Mouse (Mus musculus): ENCODE results near the gene Dlg2.

Gene Dlg2

GRCm38 (mm10) chr7:90539481-90540402 is 63.3 kb downstream of the Dlg2 start:
- DNase-seq (ENCODE audit: inconsistent age in 2 of 2, low spot score in 1 of 2): no peak

GRCm38 (mm10) chr7:90540811-90541323 is 64.4 kb downstream of the Dlg2 start:
- no peak for DNase-seq (ENCODE audit: inconsistent age in 2 of 2, low spot score in 1 of 2)

- DNase-seq (ENCODE audit: inconsistent age in 2 of 2, low spot score in 1 of 2): no peak
These were observed 76.9 kb downstream of the Dlg2 start for GRCm38 (mm10) chr7:90553399-90553798.

GRCm38 (mm10) chr7:90554421-90554820 is 77.9 kb downstream of the Dlg2 start:
- DNase-seq (ENCODE audit: inconsistent age in 2 of 2, low spot score in 1 of 2): no peak

- DNase-seq (ENCODE audit: inconsistent age in 2 of 2, low spot score in 1 of 2): no peak
These were observed 92.7 kb downstream of the Dlg2 start for GRCm38 (mm10) chr7:90569130-90569529.

GRCm38 (mm10) chr7:90587795-90588194 is 111.3 kb downstream of the Dlg2 start:
- no peak for DNase-seq (ENCODE audit: inconsistent age in 2 of 2, low spot score in 1 of 2)

- DNase-seq (ENCODE audit: inconsistent age in 2 of 2, low spot score in 1 of 2): no peak
These were observed 111.8 kb downstream of the Dlg2 start for GRCm38 (mm10) chr7:90588318-90588717.

- no peak for DNase-seq (ENCODE audit: inconsistent age in 2 of 2, low spot score in 1 of 2)
These were observed 133.3 kb downstream of the Dlg2 start for GRCm38 (mm10) chr7:90609764-90610163.

GRCm38 (mm10) chr7:90630546-90630945 is 154.1 kb downstream of the Dlg2 start:
- DNase-seq (ENCODE audit: inconsistent age in 2 of 2, low spot score in 1 of 2): no peak

- no peak for DNase-seq (ENCODE audit: inconsistent age in 2 of 2, low spot score in 1 of 2)
These were observed 173.0 kb downstream of the Dlg2 start for GRCm38 (mm10) chr7:90649512-90649911.

GRCm38 (mm10) chr7:90651128-90651527 is 174.7 kb downstream of the Dlg2 start:
- DNase-seq (ENCODE audit: inconsistent age in 2 of 2, low spot score in 1 of 2): no peak

GRCm38 (mm10) chr7:90651611-90652010 is 175.1 kb downstream of the Dlg2 start:
- DNase-seq (ENCODE audit: inconsistent age in 2 of 2, low spot score in 1 of 2): no peak

- no peak for DNase-seq (ENCODE audit: inconsistent age in 2 of 2, low spot score in 1 of 2)
These were observed 182.1 kb downstream of the Dlg2 start for GRCm38 (mm10) chr7:90658593-90658992.

- no peak for DNase-seq (ENCODE audit: inconsistent age in 2 of 2, low spot score in 1 of 2)
These were observed 217.6 kb downstream of the Dlg2 start for GRCm38 (mm10) chr7:90694050-90694449.

GRCm38 (mm10) chr7:90696181-90696950 is 219.9 kb downstream of the Dlg2 start:
- DNase-seq (ENCODE audit: inconsistent age in 2 of 2, low spot score in 1 of 2): no peak

- DNase-seq (ENCODE audit: inconsistent age in 2 of 2, low spot score in 1 of 2): peak in 1 of 2 experiments; percentile 22
These were observed 226.8 kb downstream of the Dlg2 start for GRCm38 (mm10) chr7:90703163-90703852.

GRCm38 (mm10) chr7:90703951-90704350 is 227.5 kb downstream of the Dlg2 start:
- DNase-seq (ENCODE audit: inconsistent age in 2 of 2, low spot score in 1 of 2): no peak

GRCm38 (mm10) chr7:90734086-90734485 is 257.6 kb downstream of the Dlg2 start:
- no peak for DNase-seq (ENCODE audit: inconsistent age in 2 of 2, low spot score in 1 of 2)

- DNase-seq (ENCODE audit: inconsistent age in 2 of 2, low spot score in 1 of 2): no peak
These were observed 259.9 kb downstream of the Dlg2 start for GRCm38 (mm10) chr7:90736369-90736768.

- DNase-seq (ENCODE audit: inconsistent age in 2 of 2, low spot score in 1 of 2): no peak
These were observed 272.2 kb downstream of the Dlg2 start for GRCm38 (mm10) chr7:90748636-90749035.

- no peak for DNase-seq (ENCODE audit: inconsistent age in 2 of 2, low spot score in 1 of 2)
These were observed 311.5 kb downstream of the Dlg2 start for GRCm38 (mm10) chr7:90787945-90788344.

All from adrenal gland, adult (tissue).